Mouse (Mus musculus): ENCODE results near the gene Adra1d. TPM values are rescaled to one million over a fixed set of nuclear protein-coding genes. Genes with fewer than 3 reads are reported as not detected.

Adra1d gene
- total and polyA plus RNA-seq, 3 experiments: 4.9 to 6.3 (median 5.4) TPM

DNA sequence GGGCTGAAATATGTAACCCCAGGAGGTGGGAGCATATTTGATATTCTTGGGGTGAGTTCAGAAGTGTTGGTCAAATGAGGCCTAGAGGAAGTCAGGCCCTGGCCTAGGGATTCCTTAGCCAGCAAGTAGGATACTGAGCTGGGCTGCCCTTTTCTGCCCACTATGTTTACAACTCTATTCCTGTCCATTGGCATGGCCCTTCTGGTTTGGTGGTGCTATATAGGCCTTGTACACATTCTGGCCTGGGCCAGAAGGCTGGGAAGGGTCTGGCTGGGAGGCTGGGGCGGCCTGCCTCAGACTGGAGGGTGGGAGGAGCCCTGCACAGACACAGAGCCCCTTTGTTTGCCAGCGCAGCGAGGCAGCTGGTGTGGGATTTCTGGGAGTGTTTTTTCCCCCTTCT is 55.7 kb downstream of the Adra1d start:
- Histone ChIP-seq H3K36me3 (ENCODE audit: control insufficient read depth, insufficient read depth, low read length) (no peaks in the 10 kb centered on the region), H3K27me3 (ENCODE audit: control insufficient read depth, insufficient read depth, low read length) (no peaks in the 10 kb centered on the region), H3K4me3 (no peak overlapping the region), H3K4me1 (ENCODE audit: control insufficient read depth, insufficient read depth, low read length) (peaks cover 19% of the 10 kb centered on the region), H3K27ac (no peak overlapping the region; the same call in 1 of the 2 replicates), H3K79me2 (replicated peaks; ENCODE audit: control insufficient read depth, insufficient read depth, low read length) (0 out of 2 replicates have a peak, but pooled peaks cover 2% of the 10 kb centered on the region), H3K9ac (ENCODE audit: low read depth, low read length) (no peak overlapping the region)
- 49% methylated on average over 3 of the region's 3 CpGs for WGBS
- TF ChIP-seq CTCF (IDR thresholded peaks at IDR 0.05) (no peak), EP300 (IDR thresholded peaks at IDR 0.05; ENCODE audit: insufficient read depth, low read depth, low read length) (no peak), POLR2A (IDR thresholded peaks at IDR 0.05; ENCODE audit: insufficient read depth, low read depth, low read length) (no peak)
- intact Hi-C loops (cut with DNase I): no loop called here
- DNase-seq: no peak

DNA sequence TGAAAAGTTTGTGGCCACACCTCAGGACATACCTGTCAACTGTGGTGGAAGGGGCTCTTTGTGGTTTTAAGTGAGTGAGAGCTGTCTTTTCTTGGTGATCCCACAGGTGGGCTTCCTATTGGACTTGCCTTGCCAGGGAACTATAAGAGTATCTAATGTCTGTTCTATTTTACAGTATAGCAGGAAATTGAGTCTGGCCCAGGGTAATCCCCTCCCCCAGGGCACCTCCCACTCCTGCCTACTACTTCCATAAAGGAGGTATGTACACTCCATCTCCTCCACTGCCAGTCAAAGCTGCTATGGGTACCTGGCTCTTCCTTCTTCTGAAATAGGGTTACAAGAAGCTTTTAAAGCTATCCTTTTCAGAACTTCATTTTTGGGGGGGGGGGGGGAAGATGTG is 56.7 kb downstream of the Adra1d start:
- Histone ChIP-seq H3K27me3 (ENCODE audit: control insufficient read depth, insufficient read depth, low read length) (no peaks in the 10 kb centered on the region), H3K27ac (no peak overlapping the region), H3K9ac (ENCODE audit: low read depth, low read length) (no peak overlapping the region), H3K4me3 (no peak overlapping the region), H3K4me1 (ENCODE audit: control insufficient read depth, insufficient read depth, low read length) (peaks cover 22% of the 10 kb centered on the region), H3K36me3 (ENCODE audit: control insufficient read depth, insufficient read depth, low read length) (no peaks in the 10 kb centered on the region), H3K79me2 (replicated peaks; ENCODE audit: control insufficient read depth, insufficient read depth, low read length) (peaks cover 5% of the 10 kb centered on the region; the same call in 1 of the 2 replicates)
- intact Hi-C loops (cut with DNase I): no loop called here
- no peak for TF ChIP-seq POLR2A (IDR thresholded peaks at IDR 0.05; ENCODE audit: insufficient read depth, low read depth, low read length)
- no peak for TF ChIP-seq EP300 (IDR thresholded peaks at IDR 0.05; ENCODE audit: insufficient read depth, low read depth, low read length)
- no peak for TF ChIP-seq CTCF (IDR thresholded peaks at IDR 0.05)
- DNase-seq: no peak

DNA sequence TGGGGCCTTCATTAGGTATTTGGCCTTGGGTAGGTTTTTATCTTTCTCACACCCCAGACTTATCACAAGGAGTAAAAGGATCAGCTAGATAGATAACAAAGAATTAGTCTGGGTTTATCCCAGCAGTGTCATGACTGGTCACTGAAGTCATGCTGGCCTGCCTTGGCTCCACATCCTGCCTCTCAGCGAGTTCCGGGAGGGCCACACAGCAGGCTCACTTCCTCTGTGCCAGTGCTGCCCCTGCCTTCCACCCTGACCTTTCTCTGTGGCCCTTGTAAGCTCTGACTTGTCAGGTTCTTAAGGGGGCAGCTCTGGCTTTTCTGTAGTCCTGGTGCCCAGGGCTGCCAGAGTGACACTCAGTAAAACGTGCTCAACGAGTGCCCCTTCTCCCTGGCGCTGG is 59.5 kb downstream of the Adra1d start:
- Histone ChIP-seq H3K27ac (0 out of 2 replicates have a peak overlapping the region, but pooled peaks have one; percentile 17), H3K36me3 (ENCODE audit: control insufficient read depth, insufficient read depth, low read length) (no peaks in the 10 kb centered on the region), H3K27me3 (ENCODE audit: control insufficient read depth, insufficient read depth, low read length) (no peaks in the 10 kb centered on the region), H3K79me2 (replicated peaks; ENCODE audit: control insufficient read depth, insufficient read depth, low read length) (peaks cover 7% of the 10 kb centered on the region; the same call in 1 of the 2 replicates), H3K9ac (ENCODE audit: low read depth, low read length) (no peak overlapping the region), H3K4me1 (ENCODE audit: control insufficient read depth, insufficient read depth, low read length) (peaks cover 25% of the 10 kb centered on the region), H3K4me3 (no peak overlapping the region)
- WGBS: 66% methylated on average over 5 of the region's 5 CpGs
- intact Hi-C loops (cut with DNase I): no loop called here
- DNase-seq: peak in 1 of 2 experiments; percentile 36
- TF ChIP-seq POLR2A (IDR thresholded peaks at IDR 0.05; ENCODE audit: insufficient read depth, low read depth, low read length) (no peak), CTCF (IDR thresholded peaks at IDR 0.05) (no peak), EP300 (IDR thresholded peaks at IDR 0.05; ENCODE audit: insufficient read depth, low read depth, low read length) (no peak)

DNA sequence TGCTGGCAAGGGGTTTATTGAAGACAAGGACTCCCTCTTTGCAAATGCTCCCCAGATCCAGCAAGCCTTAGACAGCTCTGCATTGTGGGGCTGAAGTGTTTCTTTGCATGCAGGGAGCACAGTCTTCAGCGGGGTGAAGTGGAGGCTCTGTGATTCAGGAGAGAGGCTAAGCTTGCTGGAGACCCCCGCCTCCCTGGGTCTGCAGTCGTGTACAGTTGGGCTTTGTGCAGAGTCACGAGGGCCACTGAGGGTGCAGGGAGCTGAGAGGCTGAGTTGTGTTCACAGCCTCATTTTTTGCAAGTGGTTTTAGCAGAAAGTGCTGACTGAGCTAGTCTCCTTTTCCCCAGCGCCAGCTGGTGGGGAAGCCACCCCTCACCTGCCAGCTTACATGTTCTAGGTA is 60.2 kb downstream of the Adra1d start:
- Histone ChIP-seq H3K36me3 (ENCODE audit: control insufficient read depth, insufficient read depth, low read length) (no peaks in the 10 kb centered on the region), H3K4me3 (no peak overlapping the region), H3K4me1 (ENCODE audit: control insufficient read depth, insufficient read depth, low read length) (peaks cover 30% of the 10 kb centered on the region), H3K9ac (ENCODE audit: low read depth, low read length) (no peak overlapping the region), H3K79me2 (replicated peaks; ENCODE audit: control insufficient read depth, insufficient read depth, low read length) (peaks cover 7% of the 10 kb centered on the region; the same call in 1 of the 2 replicates), H3K27me3 (ENCODE audit: control insufficient read depth, insufficient read depth, low read length) (no peaks in the 10 kb centered on the region), H3K27ac (no peak overlapping the region)
- WGBS: 75% methylated on average over 5 of the region's 5 CpGs
- TF ChIP-seq EP300 (IDR thresholded peaks at IDR 0.05; ENCODE audit: insufficient read depth, low read depth, low read length) (no peak), CTCF (IDR thresholded peaks at IDR 0.05) (no peak), POLR2A (IDR thresholded peaks at IDR 0.05; ENCODE audit: insufficient read depth, low read depth, low read length) (no peak)
- DNase-seq: no peak
- intact Hi-C loops (cut with DNase I): no loop called here

DNA sequence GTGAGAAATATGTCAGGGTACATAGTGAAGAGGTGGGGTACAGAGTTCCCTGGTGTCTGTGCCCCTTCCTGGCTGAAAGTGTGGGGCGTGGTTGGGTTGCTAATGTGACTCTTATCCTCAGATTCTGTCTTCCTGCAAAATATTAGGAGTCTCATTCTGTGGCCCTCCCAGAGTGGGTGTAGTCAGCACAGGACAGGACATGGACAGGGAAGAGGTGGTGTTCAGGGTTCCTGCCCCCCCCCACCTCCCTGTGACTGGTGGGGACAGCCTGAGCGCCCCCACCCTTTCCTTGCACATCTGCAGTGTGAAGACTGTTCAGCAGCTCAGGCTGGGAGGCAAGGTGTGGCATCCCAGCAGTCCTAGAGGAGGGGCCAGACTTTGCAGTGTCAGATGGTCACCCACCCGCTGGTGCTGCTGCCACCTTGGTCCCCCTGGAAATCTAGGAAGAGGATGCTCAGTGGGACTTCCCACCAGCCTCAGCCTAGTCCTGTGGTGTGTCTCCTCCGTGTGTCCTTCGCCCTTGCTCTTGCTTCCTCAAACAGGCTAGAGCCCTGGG is 62.7 kb downstream of the Adra1d start:
- peak overlapping the region; percentile 57 for H3K27ac ChIP-seq
- intact Hi-C loops (cut with DNase I): loop anchor here (2.0 kb wide), 1 partner anchor 39 kb away; no protein-coding TSS in a partner anchor
- H3K27me3 ChIP-seq (ENCODE audit: control insufficient read depth, insufficient read depth, low read length): no peaks in the 10 kb centered on the region
- peaks cover 7% of the 10 kb centered on the region; the same call in 1 of the 2 replicates for H3K79me2 ChIP-seq (replicated peaks; ENCODE audit: control insufficient read depth, insufficient read depth, low read length)
- TF ChIP-seq EP300 (IDR thresholded peaks at IDR 0.05; ENCODE audit: insufficient read depth, low read depth, low read length) (peak; percentile 59; the same call in 1 of the 2 replicates), CTCF (IDR thresholded peaks at IDR 0.05) (no peak)
- WGBS: 66% methylated on average over 5 of the region's 5 CpGs
- H3K36me3 ChIP-seq (ENCODE audit: control insufficient read depth, insufficient read depth, low read length): peaks cover 2% of the 10 kb centered on the region; the same call in 1 of the 2 replicates
- H3K9ac ChIP-seq (ENCODE audit: low read depth, low read length): no peak overlapping the region
- H3K4me3 ChIP-seq: no peak overlapping the region
- H3K4me1 ChIP-seq (ENCODE audit: control insufficient read depth, insufficient read depth, low read length): peaks cover 39% of the 10 kb centered on the region
- peak in 1 of 2 experiments; percentile 54 for DNase-seq

DNA sequence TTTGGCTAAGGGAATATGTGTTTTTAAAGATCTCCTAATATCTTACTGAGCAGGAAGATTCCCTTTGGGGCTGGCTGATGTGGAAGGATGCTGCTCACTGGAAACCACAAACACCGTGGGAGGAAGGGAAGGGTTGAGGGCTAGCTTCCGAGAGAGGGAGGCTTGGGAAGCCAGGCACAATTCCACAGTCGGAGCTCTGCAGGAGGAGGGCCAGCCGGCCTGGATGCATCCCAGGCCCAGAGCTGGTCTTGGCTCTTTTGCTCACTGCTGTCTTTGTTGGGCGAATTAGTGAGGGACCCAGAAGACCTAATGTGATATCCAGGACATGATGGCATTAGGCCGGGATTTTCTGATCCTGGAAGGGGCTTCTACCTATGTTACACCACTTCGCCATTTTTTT is 63.9 kb downstream of the Adra1d start:
- peak; percentile 63 to 67 for DNase-seq
- Histone ChIP-seq H3K27me3 (ENCODE audit: control insufficient read depth, insufficient read depth, low read length) (no peaks in the 10 kb centered on the region), H3K27ac (peak overlapping the region; percentile 47), H3K36me3 (ENCODE audit: control insufficient read depth, insufficient read depth, low read length) (peaks cover 4% of the 10 kb centered on the region; the same call in 1 of the 2 replicates), H3K4me3 (no peak overlapping the region), H3K4me1 (ENCODE audit: control insufficient read depth, insufficient read depth, low read length) (peaks cover 39% of the 10 kb centered on the region), H3K9ac (ENCODE audit: low read depth, low read length) (no peak overlapping the region), H3K79me2 (replicated peaks; ENCODE audit: control insufficient read depth, insufficient read depth, low read length) (peaks cover 7% of the 10 kb centered on the region; the same call in 1 of the 2 replicates)
- intact Hi-C loops (cut with DNase I): loop anchor here (2.0 kb wide), 1 partner anchor 37 kb away; no protein-coding TSS in a partner anchor
- 45% methylated on average over 7 of the region's 7 CpGs for WGBS
- TF ChIP-seq POLR2A (IDR thresholded peaks at IDR 0.05; ENCODE audit: insufficient read depth, low read depth, low read length) (no peak), EP300 (IDR thresholded peaks at IDR 0.05; ENCODE audit: insufficient read depth, low read depth, low read length) (no peak), CTCF (IDR thresholded peaks at IDR 0.05) (no peak)
